Mouse (Mus musculus): Measurements from ENCODE around the gene Ppm1l. TPM values are rescaled to one million over a fixed set of nuclear protein-coding genes. Genes with fewer than 3 reads are reported as not detected.

Ppm1l gene
- polyA plus RNA-seq, 1 experiment, result 0.10 TPM

DNA sequence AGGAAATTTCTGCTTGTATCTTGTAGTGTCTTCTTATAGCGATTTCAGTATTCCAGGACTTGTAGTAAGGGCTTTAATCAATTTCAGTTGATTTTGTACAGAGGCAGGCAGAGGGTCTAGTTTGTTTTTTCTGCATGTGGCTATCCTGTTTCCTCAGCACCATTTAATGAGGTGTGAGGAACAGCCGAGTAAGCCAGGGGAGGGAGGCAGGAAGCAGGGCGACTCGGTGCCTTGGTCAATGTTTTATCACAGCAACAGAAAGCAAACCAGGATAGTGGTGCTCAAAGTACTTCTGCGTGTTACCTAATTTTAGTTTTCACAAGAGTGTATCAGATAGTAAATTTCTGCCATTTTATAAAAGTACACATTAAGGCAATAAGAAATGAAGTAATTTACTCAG lies 13.2 kb downstream of the Ppm1l start:
- no peaks in the 10 kb centered on the region for H3K27me3 ChIP-seq (replicated peaks)
- H3K4me1 ChIP-seq, result no peaks in the 10 kb centered on the region
- peaks cover 3% of the 10 kb centered on the region; the same call in 1 of the 2 replicates for H3K9me3 ChIP-seq
- no peak overlapping the region for H3K4me3 ChIP-seq (replicated peaks)
- H3K36me3 ChIP-seq (replicated peaks; ENCODE audit: low read length), result no peaks in the 10 kb centered on the region
- TF ChIP-seq FLI1 (IDR thresholded peaks at IDR 0.05; ENCODE audit: low read length) (no peak), GATA1 (IDR thresholded peaks at IDR 0.05; ENCODE audit: borderline replicate concordance, low read length) (no peak)

DNA sequence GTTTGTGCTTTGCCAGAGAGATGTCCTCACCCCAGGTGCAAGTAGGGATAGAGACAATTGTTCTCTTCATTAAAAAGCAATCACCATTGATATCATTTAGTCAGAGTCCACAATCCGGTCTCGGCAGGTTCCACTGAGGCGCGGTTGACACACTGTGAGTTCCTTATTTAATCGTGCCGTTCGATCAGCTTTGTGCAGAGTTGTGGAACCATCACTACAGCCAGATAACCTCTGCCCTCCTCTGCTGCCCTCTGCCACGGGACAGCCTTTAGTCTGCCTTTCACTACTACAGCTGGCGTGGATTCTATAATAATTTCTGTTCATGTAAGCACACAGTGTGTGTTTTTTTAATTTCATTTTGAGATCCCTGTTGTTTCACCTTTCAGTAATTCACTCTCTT lies 17.2 kb downstream of the Ppm1l start:
- Histone ChIP-seq H3K36me3 (replicated peaks; ENCODE audit: low read length) (no peaks in the 10 kb centered on the region), H3K27me3 (replicated peaks) (no peaks in the 10 kb centered on the region), H3K4me1 (no peaks in the 10 kb centered on the region), H3K9me3 (no peaks in the 10 kb centered on the region), H3K4me3 (replicated peaks) (no peak overlapping the region)
- TF ChIP-seq FLI1 (IDR thresholded peaks at IDR 0.05; ENCODE audit: low read length), result no peak
- no peak for TF ChIP-seq GATA1 (IDR thresholded peaks at IDR 0.05; ENCODE audit: borderline replicate concordance, low read length)

DNA sequence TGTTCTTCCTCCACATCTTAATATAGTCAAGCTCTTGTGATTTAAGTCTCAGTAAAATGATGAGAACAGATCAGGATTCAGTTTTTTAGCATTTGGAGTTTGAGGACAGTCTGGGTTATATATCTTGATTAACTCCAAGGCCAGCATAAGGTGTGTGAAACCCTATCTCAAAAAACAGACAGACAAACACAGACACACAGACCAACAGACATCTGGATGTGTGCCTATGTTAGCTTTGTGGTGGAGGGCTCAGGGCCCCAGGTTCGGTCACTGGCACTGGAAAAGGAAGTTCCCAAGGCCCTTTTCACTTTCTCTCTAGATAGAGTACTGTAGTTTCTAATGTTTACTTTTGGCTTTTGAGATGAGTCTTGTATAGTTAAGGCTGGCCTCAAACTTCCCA lies 23.8 kb downstream of the Ppm1l start:
- H3K36me3 ChIP-seq (replicated peaks; ENCODE audit: low read length), result no peaks in the 10 kb centered on the region
- H3K4me1 ChIP-seq, result no peaks in the 10 kb centered on the region
- no peaks in the 10 kb centered on the region for H3K27me3 ChIP-seq (replicated peaks)
- TF ChIP-seq GATA1 (IDR thresholded peaks at IDR 0.05; ENCODE audit: borderline replicate concordance, low read length), result no peak
- no peak for TF ChIP-seq FLI1 (IDR thresholded peaks at IDR 0.05; ENCODE audit: low read length)
- no peak overlapping the region for H3K4me3 ChIP-seq (replicated peaks)
- no peaks in the 10 kb centered on the region for H3K9me3 ChIP-seq

DNA sequence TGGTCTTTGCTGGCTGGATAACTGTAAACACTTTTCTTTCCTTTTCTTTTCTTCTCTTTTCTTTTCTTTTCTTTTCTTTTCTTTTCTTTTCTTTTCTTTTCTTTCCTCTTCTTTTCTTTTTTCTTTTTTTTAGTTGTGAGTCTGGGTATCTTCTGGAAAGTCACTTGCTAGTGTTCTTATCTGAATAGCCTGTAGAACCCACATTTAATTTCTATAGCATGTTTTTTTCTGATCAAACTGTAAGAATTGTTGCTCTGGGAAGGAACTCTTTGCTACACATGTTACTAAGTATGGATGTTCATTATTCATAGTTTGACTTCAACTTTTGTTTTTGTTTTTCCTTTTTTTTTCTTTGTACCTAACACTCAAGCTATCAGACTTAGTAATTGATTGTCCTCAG lies 24.3 kb downstream of the Ppm1l start:
- Histone ChIP-seq H3K27me3 (replicated peaks) (no peaks in the 10 kb centered on the region), H3K4me1 (no peaks in the 10 kb centered on the region)
- TF ChIP-seq GATA1 (IDR thresholded peaks at IDR 0.05; ENCODE audit: borderline replicate concordance, low read length) (no peak), FLI1 (IDR thresholded peaks at IDR 0.05; ENCODE audit: low read length) (no peak)

DNA sequence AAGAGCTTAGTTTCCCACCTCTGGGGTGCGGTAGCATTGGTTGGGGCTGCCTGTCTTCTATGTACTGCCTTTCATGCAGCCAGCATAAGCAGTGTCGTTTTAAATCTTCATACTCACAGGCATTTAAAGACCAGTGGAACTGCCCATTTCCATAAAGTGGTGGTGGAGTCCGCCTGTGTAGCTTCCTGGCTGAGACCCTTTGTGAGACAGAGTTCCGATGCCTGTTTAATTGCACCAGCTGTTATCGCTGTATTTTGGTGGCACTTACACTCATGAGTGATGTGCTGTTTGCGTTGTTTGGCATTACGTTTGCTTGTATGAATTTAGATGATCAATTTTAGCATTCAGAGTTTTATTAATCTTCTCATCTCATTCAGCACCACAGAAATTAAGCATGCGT lies 24.9 kb downstream of the Ppm1l start:
- Histone ChIP-seq H3K27me3 (replicated peaks) (no peaks in the 10 kb centered on the region), H3K4me3 (replicated peaks) (no peak overlapping the region), H3K4me1 (no peaks in the 10 kb centered on the region), H3K36me3 (replicated peaks; ENCODE audit: low read length) (no peaks in the 10 kb centered on the region), H3K9me3 (no peaks in the 10 kb centered on the region)
- TF ChIP-seq FLI1 (IDR thresholded peaks at IDR 0.05; ENCODE audit: low read length) (no peak), GATA1 (IDR thresholded peaks at IDR 0.05; ENCODE audit: borderline replicate concordance, low read length) (no peak)

More for the DNA sequence above, 24.3 kb downstream of the Ppm1l start:
- no peaks in the 10 kb centered on the region for H3K9me3 ChIP-seq
- H3K36me3 ChIP-seq (replicated peaks; ENCODE audit: low read length), result no peaks in the 10 kb centered on the region
- H3K4me3 ChIP-seq (replicated peaks), result no peak overlapping the region

DNA sequence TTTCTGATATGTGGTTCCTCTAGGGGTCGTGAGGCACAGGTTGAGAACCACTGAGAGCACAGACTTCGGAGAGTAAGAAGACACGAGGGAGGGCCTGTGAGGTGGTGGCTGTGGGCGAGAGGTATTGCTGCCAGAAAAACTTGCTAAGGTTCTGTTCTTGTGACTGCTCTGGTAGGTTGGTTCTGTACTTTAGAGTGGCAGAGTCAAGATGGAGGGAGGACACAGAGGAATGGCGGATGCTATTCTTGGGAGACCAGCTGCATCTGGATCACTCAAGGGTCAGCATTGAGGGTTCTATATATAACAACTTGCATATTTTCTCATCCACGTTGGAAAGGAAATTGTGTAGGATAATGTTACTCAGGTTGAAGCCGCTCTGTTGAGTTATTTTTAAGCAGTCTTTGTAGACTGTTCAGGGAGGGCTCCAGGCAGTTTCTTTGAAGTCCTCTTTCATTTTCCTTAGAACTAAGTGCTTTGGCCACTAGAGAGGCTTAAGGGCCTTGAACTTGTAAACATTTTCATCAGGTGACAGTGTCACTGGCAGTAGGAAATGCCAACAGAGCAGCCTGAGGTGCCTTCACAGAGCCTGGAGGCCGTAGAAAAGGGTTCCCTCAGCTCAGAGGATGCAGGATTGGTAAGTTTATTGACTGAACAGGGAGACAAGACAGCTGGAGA lies 25.7 kb downstream of the Ppm1l start:
- no peak for TF ChIP-seq GATA1 (IDR thresholded peaks at IDR 0.05; ENCODE audit: borderline replicate concordance, low read length)
- no peak for TF ChIP-seq FLI1 (IDR thresholded peaks at IDR 0.05; ENCODE audit: low read length)
- Histone ChIP-seq H3K4me3 (replicated peaks) (no peak overlapping the region), H3K9me3 (no peaks in the 10 kb centered on the region), H3K4me1 (no peaks in the 10 kb centered on the region), H3K27me3 (replicated peaks) (no peaks in the 10 kb centered on the region), H3K36me3 (replicated peaks; ENCODE audit: low read length) (no peaks in the 10 kb centered on the region)

DNA sequence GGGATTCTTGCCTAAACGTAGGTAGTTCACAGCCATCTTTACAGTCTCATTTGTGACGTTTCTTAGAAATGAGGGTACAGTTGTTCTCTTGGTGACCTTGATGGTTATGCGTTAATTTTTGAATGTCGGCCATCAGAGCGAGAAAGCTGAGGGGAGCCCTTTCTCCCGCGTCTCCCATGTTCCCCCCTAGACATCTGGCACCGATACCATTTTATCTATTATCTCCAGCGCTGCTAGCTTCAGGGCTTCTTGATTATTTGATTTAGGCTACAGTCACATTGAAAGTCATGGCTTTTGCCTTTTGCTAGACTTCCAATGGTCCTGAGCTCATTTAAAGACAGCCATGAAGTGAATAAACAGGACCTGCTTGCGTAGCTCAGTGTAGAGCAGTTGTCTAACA lies 26.5 kb downstream of the Ppm1l start:
- H3K4me3 ChIP-seq (replicated peaks), result no peak overlapping the region
- no peaks in the 10 kb centered on the region for H3K27me3 ChIP-seq (replicated peaks)
- no peaks in the 10 kb centered on the region for H3K36me3 ChIP-seq (replicated peaks; ENCODE audit: low read length)
- TF ChIP-seq FLI1 (IDR thresholded peaks at IDR 0.05; ENCODE audit: low read length) (no peak), GATA1 (IDR thresholded peaks at IDR 0.05; ENCODE audit: borderline replicate concordance, low read length) (no peak)
- no peaks in the 10 kb centered on the region for H3K9me3 ChIP-seq
- H3K4me1 ChIP-seq, result no peaks in the 10 kb centered on the region

DNA sequence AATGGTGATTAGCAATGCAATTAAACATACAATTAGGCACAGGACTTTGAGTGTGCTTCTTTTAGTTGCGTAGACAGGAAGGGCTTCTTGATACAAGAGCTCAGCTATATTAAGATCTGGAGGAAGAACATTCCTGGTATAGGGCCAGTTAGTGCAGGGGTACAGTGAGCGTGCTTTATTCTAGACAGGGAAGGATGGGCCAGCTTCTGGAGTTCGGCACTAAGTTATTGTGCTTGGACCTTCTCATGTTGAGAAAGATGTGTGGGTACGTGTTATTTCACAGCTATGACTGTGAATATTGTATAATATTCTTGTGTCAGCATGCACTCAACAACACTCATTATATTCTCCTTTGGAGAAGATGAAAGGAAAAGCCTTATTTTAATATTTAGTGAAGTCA lies 29.9 kb downstream of the Ppm1l start:
- H3K36me3 ChIP-seq (replicated peaks; ENCODE audit: low read length), result no peaks in the 10 kb centered on the region
- no peak overlapping the region for H3K4me3 ChIP-seq (replicated peaks)
- no peak for TF ChIP-seq GATA1 (IDR thresholded peaks at IDR 0.05; ENCODE audit: borderline replicate concordance, low read length)
- TF ChIP-seq FLI1 (IDR thresholded peaks at IDR 0.05; ENCODE audit: low read length), result no peak
- no peaks in the 10 kb centered on the region for H3K9me3 ChIP-seq
- H3K27me3 ChIP-seq (replicated peaks), result no peaks in the 10 kb centered on the region
- no peaks in the 10 kb centered on the region for H3K4me1 ChIP-seq

DNA sequence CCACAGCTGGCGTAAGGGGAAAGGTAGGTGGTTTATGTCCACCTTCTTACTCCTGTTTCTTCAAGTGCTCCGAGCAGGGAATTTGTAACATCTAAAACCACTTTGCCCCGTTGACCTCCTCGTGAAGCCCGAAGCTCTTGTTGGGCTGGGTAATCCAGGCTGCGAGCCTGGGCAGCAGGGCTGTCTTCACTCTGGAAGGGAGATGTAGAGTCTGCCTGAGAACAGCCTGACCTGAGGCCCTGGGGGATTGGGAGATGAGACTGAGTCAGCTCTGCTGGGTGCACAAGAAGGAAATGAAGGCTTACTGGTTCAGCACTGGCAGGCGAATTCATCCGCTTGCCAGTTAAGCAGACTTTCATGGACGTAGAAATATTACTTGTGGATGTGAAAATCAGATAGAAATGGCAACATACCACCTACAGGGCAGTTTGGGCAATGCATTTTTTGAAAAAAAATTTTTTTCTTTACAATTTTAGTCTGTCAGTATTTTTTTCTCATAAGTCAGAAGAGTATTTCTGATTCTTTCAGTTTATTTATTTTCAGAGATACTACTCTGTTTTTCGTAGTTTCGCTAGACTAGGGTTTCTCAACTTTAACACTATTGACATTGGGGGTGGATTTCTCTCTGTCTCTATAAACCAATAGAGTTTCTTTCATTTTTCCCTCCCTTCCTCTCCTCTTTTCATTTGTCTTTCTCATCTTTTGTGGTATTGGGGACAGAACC lies 31.7 kb downstream of the Ppm1l start:
- H3K4me3 ChIP-seq (replicated peaks), result no peak overlapping the region
- H3K27me3 ChIP-seq (replicated peaks), result no peaks in the 10 kb centered on the region
- no peaks in the 10 kb centered on the region for H3K36me3 ChIP-seq (replicated peaks; ENCODE audit: low read length)
- TF ChIP-seq FLI1 (IDR thresholded peaks at IDR 0.05; ENCODE audit: low read length), result no peak
- no peak for TF ChIP-seq GATA1 (IDR thresholded peaks at IDR 0.05; ENCODE audit: borderline replicate concordance, low read length)
- no peaks in the 10 kb centered on the region; the same call in 1 of the 2 replicates for H3K4me1 ChIP-seq
- no peaks in the 10 kb centered on the region for H3K9me3 ChIP-seq

DNA sequence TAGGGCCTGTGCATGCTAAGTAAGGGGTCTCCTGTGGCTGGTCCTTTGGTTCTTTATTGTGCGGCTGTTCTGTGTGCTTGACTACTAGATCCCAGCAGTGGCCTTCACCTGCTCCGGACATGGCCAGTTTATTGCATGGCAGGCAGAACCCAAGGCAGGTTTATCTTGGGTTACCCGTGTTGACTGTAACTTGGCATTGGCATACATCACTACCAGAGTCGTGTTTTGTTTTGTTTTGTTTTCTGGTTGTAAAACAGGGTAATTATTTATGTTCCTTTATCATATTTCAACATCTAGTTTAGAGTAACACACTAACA lies 32.2 kb downstream of the Ppm1l start:
- TF ChIP-seq GATA1 (IDR thresholded peaks at IDR 0.05; ENCODE audit: borderline replicate concordance, low read length), result no peak
- no peak for TF ChIP-seq FLI1 (IDR thresholded peaks at IDR 0.05; ENCODE audit: low read length)
- Histone ChIP-seq H3K4me3 (replicated peaks) (no peak overlapping the region), H3K36me3 (replicated peaks; ENCODE audit: low read length) (no peaks in the 10 kb centered on the region), H3K4me1 (no peaks in the 10 kb centered on the region; the same call in 1 of the 2 replicates), H3K27me3 (replicated peaks) (no peaks in the 10 kb centered on the region), H3K9me3 (no peaks in the 10 kb centered on the region)

All from megakaryocyte, embryonic 14.5 days (primary cell).